Mouse (Mus musculus) right cerebral cortex, adult 18-20 months (tissue): Measurements from ENCODE around the gene Lif.

Source experiments
- DNase-seq: peaks from one replicate; pipeline ENCODE4 v3.0.0; 2022; ENCODE audit warnings: mixed read lengths

Lif gene

DNA sequence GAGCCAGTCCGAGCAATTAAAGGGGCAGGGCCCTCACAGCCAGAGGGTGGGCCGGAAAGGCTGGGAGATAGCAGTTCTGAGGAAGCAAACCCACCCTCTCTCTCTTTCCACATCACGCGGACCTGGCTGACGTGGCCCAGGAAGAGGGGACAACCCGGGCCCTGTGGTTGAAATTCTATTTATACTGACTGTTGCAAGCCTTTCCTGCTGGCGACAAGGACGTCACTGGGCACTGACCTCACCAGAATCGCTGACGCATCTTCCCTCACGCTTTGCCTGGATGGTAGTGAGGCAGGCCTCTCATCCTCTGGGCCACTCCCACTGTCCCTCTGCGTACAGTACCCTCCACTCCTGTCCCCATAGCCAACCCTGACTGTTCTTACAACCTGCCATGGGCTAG lies 24.7 kb upstream of the Lif start:
- no peak for DNase-seq

DNA sequence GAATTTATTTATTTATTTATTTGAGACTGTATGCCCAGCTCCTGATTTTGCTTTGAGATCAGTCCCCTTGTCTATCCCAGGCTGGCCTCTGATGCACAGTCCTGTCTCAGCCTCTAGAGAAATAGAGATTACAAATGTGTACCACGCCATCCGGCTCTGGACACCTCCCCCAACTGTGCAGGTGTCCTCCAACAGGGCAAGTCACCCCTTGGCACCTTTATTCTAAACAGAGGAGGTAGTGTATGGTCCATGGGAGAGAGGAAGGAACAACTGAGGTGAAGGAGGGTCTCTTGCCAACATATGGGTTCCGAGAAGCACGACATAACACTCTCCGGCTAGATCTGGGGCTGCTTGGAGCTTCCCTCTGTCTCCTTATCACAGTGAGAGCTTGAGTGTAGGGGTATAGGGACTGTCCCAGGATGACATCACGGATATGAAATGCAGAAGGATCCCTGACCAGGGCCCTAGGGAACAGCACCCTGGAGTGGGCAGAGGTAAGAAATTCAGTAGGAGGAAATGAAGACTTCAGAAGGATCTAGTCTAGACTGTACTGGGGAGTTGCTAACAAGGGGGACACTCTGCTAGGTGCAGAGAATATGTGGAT lies 22.2 kb upstream of the Lif start:
- DNase-seq, result no peak

- no peak for DNase-seq
Measured at GRCm38 (mm10) chr11:4235665-4236545, 21.5 kb upstream of the Lif start, which contains the start of gene Osm. TSS of gene Osm (plus strand) at chr11:4236420.

GRCm38 (mm10) chr11:4236546-4237067 lies 20.8 kb upstream of the Lif start:
- no peak for DNase-seq

- DNase-seq, result no peak
Measured at GRCm38 (mm10) chr11:4237389-4237912, 19.9 kb upstream of the Lif start.

- no peak for DNase-seq
Measured at GRCm38 (mm10) chr11:4238167-4238566, 19.2 kb upstream of the Lif start.

DNA sequence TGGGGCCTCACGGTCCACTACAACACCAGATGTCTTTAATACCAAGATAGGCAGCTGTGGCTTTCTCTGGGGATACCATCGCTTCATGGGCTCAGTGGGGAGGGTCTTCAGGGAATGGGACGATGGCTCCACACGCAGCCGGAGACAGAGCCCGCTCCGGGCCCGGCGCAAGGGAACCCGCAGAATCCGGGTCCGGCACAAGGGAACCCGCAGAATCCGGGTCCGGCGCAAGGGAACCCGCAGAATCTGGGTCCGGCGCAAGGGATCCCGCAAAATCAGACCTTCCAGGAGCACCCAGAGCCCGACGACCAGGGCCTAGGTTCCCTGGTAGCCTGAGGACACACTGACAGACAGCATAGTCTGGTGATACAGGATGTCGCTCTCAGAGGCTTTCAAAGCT lies 17.7 kb upstream of the Lif start:
- DNase-seq, result no peak

DNA sequence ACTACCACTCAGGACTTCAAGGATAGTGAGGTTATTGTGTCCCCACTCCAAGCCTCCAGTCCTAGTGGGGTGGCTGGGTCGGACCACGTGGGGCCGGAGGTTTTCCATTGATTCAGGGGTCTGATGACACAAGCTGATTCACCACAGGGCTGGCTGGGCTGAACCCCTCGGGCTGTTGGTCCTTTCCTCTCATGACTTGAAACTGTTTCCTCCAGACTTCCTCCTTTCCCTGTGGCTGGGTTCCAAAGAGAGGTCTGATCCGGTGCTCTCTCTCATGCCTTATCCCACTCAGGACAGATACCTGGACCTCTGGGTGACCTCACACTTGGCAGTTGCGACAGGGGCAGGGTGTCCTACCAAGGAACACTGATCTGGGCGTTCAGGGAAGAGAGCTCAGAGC lies 17.2 kb upstream of the Lif start:
- no peak for DNase-seq

DNA sequence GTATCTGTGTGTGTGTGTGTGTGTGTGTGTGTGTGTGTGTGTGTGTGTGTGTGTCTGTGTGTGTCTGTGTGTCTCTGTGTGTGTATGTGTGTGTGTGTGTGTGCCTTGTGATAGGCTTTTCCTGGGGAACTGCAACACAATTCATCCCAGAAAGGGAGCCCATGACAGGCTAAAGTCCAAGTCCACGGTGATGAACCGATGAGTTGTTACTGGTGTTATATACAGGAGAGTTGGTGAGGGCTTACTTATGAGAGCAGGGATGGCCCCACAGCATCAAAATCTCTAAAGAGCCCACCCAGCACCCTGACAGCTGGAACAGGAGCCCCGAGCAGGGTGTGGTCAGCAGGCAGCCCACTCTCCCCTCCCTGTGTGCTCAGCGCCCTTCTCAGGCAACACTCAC lies 16.2 kb upstream of the Lif start:
- no peak for DNase-seq

- no peak for DNase-seq
Measured at GRCm38 (mm10) chr11:4246126-4246525, 11.2 kb upstream of the Lif start.

- DNase-seq, result no peak
Measured at GRCm38 (mm10) chr11:4246623-4247022, 10.7 kb upstream of the Lif start.

DNA sequence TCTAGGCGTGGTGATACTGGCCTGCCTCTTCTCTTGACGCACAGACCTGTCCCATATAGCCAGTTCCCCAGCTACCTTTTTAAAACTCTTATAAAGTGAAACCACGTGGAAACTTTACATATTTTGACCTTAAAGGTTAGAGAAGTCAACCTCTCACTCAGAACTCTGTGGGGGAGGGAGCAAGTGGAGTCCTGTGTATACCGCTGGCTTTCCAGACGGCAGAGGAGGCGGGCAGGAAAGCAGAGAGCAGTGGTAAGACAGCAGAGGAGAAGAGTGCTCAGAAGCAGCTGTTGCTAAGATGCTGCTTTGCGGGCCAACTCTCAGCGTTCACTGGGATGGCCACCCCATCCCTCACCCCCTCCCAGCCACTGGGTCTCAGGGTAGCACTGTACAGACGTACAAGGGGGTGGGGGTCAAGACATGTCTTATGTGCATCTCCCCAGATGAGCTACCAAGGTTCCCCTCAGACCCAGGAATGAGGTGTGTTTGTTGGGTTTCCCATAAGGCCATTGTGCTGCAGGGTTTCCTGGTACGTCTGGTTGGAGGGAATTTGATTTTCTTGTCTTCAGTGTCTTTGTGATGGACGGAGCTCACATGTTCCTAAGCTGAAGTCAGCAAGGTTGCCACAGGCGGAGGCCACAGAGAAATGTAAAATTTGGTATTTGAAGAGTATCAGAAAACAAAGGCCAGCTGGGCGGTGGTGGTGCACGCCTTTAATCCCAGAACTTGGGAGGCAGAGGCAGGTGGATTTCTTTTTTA lies 10.0 kb upstream of the Lif start:
- no peak for DNase-seq

- no peak for DNase-seq
Measured at GRCm38 (mm10) chr11:4249151-4249550, 8.2 kb upstream of the Lif start.

DNA sequence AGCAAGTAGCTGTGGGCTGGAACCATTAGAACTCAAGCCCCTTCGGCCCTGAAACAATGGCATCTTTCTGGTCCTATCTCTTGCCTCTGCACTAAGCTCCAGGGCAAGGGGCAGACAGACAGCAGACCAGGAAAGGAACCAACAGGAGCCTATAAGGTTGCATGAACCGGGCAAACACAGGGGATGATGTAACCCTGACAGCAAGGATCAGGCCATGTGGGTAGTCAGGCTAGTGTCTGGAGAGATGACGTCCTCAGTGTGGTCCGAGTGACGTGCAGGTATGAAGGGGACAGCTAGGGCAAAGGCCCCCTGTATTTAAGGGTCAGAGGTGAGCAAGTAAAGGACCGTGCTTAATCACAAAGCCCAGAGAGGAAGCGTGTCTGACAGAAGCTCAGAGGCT lies 7.1 kb upstream of the Lif start:
- DNase-seq, result no peak

- DNase-seq, result no peak
Measured at GRCm38 (mm10) chr11:4251376-4251775, 6.0 kb upstream of the Lif start.

DNA sequence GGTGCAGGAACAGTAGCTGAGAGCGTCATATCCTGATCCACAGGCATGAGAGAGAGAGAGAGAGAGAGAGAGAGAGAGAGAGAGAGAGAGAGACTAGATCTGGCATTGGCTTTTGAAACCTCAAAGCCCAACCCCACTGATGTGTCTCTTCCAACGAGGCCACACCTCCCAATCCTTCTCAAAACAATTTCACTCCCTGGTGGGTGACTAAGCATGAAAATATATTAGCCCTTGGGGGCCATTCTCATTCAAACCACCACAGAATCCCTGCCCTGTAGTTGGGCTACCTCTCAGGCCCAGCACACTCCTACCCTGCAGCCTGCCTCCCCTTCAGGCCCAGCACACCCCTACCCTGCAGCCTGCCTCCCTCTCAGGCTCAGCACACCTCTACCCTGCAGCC lies 4.5 kb upstream of the Lif start:
- no peak for DNase-seq

DNA sequence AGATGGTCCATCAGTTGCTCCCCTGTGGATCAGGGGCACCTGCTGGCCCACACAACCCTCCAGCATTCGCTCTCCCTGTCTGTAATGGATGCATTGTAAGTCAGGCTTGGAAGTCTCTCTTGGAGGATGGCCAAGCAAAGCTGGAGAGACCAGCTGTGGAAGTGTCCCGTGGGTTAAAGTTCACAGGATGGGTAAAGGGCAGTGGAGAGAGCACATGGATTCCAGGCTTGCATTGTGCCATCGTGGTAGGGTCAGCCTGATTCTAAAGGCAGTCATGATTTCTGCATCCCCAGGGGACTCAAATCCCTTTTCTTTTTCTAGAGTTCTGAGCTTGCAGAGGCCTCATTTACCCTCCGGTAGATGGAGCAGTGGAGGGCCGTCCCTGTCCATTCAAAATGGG lies 399 bp downstream of the Lif start:
- no peak for DNase-seq

DNA sequence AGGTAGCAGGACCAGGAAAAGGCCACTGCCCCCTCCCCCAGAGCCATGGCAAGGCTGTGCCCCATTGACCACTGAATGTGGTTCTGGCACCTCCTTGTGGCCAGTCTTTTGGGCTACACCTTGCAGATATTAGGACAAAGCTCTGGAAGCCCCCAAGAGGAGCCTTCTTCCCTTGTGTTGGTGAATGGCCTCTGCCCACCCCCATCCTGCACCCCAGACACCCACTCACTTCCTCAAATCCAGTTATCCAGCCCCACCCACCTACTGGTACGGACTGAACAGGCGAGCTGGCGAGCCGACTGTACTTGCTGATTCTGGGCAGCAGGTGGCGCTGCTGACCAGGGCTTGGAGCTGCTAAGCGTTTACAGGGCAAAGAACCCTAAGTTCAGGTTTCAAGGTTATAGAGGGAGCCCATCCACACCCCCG lies 1.3 kb downstream of the Lif start:
- peak; percentile 65 for DNase-seq

GRCm38 (mm10) chr11:4260463-4261187 lies 3.3 kb downstream of the Lif start:
- DNase-seq, result no peak

GRCm38 (mm10) chr11:4261188-4261494 lies 3.8 kb downstream of the Lif start:
- DNase-seq, result no peak

- no peak for DNase-seq
Measured at GRCm38 (mm10) chr11:4261969-4262368, 4.6 kb downstream of the Lif start.

DNA sequence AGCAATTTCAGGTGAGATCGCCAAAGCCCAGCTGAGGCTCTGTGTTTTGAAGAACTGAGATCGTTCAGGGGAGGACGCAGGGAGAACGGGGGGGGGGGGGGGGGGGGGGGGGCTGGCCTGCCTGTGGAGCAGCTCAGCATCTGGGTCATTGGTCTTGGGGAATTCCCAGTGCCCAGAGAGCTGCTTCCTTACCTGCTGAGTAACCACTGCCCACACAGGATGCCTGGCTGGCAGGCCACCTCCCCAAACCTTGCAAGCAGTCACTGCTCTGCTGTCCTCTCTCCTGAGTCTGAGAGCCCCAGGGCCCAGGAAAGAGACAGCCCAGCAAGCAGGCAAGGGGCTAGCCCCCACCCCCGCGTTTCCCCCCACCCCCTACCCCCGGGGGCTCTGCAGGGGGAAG lies 5.5 kb downstream of the Lif start:
- no peak for DNase-seq

DNA sequence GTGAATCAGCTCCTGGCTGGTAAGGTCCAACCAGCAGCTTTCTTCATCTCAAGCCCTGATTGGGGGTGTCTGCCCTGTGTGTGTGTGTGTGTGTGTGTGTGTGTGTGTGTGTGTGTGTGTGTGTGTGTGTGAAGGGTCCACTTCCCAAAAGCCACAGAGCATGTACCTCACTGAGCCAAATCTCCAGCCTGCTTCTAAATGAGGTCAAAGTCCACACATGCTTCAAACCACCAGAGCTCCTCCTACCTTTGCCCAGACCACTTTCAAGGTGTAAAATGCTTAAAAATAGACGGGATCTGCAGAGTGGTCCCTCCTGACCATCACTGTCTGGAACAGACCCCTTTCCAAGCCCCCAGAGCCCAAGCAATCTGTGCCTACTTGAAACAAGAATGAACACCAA lies 5.9 kb downstream of the Lif start:
- no peak for DNase-seq
